Mouse (Mus musculus) WW6 (cell line): Measurements from ENCODE around the gene Jkamp.

Source experiments
- DNase-seq: peaks from one replicate; pipeline ENCODE4 v3.0.0-alpha.2; 2013; ENCODE audit warnings: low read depth, low spot score

Gene Jkamp

DNA sequence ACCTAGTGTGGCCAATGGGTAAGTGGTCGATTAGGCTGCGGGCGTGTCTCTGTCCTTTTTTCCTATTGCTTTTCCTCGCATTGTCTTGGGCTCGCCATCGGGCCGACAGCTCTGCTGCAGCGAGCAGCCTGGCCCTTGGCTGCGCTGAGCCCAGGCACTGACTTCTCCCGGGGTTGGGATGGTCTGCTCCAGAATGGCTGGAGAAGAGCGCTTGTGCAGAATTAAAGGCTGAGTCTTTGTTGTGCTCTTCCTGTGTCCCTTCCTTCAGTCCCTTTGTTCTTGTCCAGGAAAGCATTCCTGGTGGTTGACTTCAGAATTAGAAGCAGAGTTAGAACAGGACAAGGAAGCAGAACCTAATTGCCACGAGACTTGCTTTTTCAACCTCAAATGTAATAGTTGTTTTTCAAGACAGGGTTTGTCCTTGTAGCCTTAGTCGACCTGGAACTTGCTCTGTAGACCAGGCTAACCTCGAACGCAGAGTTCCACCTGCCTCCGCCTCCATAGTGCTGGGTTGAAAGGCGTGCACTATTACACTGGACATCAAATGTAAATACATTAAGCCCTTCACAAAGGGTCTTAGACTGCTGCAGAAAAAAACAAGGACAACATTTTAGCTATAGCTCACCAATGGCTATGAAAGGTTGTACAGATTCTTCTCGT, 907 bp downstream of the Jkamp start:
- no peak for DNase-seq

DNA sequence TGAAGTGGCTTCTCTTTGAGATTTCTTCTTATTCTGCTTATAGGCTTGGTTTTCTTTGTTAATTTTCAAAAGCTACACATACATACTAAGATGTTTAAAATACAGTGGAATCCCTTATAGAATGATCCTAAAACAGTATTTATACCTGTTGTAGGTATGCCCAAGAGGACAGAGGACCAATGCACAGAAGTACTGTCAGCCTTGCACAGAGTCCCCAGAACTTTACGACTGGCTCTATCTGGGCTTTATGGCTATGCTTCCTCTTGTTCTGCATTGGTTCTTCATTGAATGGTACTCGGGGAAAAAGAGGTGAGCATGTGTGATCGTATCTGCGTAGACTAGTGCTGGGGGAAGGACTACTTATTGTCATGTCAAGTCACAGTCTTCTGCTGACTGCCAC, 4.4 kb downstream of the Jkamp start:
- no peak for DNase-seq

- no peak for DNase-seq
Observed at GRCm38 (mm10) chr12:72096966-72097365, 11.6 kb downstream of the Jkamp start.

- no peak for DNase-seq
Observed at GRCm38 (mm10) chr12:72102776-72103175, 17.4 kb downstream of the Jkamp start.

DNA sequence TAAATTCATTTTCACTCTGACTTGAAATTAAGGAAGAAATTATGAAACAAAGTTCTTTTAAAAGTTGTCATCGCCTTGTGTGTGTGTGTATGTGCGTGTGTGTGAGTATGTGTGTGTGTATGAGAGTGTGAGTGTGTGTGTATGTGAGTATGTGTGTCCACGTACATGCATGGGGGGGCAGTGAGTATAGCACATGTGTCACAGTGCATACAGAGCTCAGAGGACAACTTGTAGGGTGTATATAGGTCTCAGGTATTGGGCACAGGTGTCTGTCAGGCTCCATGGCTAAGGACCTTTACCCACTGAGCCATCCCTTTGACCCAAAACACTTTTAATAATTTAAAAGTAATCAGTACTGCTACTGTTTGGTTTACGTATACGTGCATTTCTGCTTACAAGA, 18.6 kb downstream of the Jkamp start:
- no peak for DNase-seq

DNA sequence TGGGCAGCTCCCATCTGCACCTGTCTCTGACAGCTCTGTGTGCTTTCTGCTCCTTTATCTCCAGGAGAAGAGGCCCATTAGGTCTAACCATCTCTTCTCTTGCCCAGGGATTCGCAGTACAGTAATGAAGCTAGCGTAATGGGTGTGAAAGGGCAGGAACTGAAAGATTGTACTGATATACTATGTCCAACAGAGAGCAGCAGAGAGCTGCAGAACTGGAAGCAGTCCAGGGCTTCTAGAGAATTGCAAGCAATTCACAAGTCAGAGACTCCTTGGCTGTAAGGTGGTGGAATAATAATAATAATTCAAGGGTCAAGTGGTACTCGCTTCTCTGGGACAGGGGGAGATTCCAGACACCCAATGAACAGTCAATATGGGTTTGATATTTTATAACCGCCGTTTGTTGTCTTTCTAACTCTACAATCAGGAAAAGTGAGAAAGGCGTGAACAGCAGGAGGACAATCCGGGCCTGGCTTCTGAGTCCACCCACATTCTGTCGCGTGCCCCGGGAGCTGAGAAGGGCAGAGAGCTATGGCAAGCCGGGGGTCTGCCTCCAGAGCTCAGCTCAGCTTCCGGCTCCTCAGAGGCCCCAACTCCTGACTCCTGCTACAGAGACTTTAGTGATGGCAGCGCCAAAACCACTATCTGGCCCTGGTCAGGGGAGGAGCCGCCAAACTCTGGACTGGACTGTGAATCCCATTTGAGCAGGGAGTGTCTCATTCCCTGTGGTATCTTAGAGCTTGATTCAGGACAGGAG, 19.3 kb downstream of the Jkamp start:
- DNase-seq = no peak

GRCm38 (mm10) chr12:72115126-72115525, 29.7 kb downstream of the Jkamp start:
- DNase-seq = no peak

GRCm38 (mm10) chr12:72115686-72116345, 30.4 kb downstream of the Jkamp start:
- DNase-seq = no peak

- no peak for DNase-seq
Observed at GRCm38 (mm10) chr12:72129203-72129602, 43.8 kb downstream of the Jkamp start.

- no peak for DNase-seq
Observed at GRCm38 (mm10) chr12:72150786-72151185, 65.4 kb downstream of the Jkamp start.
